Mouse (Mus musculus) testis, adult 2 months (tissue): ENCODE measurements around the gene Olfr332.
"Not testable (repeated sequence)": the region's sequence is repeated elsewhere in the genome, so short reads cannot be mapped to it uniquely, and the experiment has no call there.

Experiments used
- CTCF ChIP-seq: fragments of 200-500 bp; IDR thresholded peaks from 2 replicates; pipeline ENCODE4 v1.5.1; 2012; ENCODE audit warnings: low read depth, mild to moderate bottlenecking, inconsistent platforms, low read length, moderate library complexity; ENCODE audit not compliant: control insufficient read depth, insufficient read depth, insufficient replicate concordance
- POLR2A ChIP-seq: fragments of 200-500 bp; IDR thresholded peaks from 2 replicates; pipeline ENCODE4 v1.6.1; 2012; ENCODE audit warnings: low read depth, mild to moderate bottlenecking, inconsistent platforms, low read length, moderate library complexity; ENCODE audit not compliant: control insufficient read depth

DNA sequence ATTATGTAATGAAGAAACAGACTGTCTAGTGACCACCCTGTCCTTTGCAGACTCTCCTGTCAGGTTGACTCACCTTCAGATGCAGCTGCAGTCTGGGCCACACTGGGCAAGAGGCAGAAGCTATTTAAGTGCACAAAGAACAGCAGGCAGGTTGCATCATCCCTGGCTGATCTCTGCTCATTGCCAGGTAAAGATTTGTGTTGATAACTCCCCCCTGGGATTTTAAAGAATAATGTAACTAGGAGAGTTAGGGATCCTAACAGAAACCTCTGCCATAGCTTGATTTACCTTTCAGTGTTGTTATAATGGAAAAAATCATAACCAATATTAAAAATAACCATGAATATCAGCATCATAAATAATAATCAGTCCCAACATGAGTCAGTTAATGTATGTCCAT, 42.4 kb upstream of the Olfr332 start, which contains the start of gene Olfr330:
- TF ChIP-seq POLR2A, CTCF: not testable (repeated sequence)
